Mouse (Mus musculus) adrenal gland (tissue): ENCODE data around the gene Dab2ip.

Source experiments
- intact Hi-C: fragments of 180-260 bp; cut with DNase I; formaldehyde crosslinking; loops from one replicate; pipeline ENCODE4 v1.15.1; 2025

The Dab2ip gene

DNA sequence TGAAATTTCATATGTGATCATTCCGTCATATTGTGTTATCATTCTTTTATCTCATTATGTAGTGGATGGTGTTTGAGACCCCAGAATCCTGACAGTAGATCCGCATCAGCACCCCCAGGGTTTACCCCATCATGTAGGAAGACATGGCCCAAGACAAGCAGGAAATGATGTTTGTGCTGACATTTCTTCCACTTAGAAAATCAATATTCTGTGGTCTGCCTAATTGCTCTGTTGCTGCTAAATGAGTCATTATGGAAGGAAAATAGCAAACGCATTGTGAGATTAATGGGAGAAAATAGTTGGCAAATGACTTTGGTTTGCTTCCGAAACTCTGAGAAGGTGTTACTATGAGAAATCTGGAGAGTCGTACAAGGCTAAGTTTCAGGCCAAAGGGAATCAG, 116.4 kb downstream of the Dab2ip start:
- intact Hi-C loops: no loop called here

DNA sequence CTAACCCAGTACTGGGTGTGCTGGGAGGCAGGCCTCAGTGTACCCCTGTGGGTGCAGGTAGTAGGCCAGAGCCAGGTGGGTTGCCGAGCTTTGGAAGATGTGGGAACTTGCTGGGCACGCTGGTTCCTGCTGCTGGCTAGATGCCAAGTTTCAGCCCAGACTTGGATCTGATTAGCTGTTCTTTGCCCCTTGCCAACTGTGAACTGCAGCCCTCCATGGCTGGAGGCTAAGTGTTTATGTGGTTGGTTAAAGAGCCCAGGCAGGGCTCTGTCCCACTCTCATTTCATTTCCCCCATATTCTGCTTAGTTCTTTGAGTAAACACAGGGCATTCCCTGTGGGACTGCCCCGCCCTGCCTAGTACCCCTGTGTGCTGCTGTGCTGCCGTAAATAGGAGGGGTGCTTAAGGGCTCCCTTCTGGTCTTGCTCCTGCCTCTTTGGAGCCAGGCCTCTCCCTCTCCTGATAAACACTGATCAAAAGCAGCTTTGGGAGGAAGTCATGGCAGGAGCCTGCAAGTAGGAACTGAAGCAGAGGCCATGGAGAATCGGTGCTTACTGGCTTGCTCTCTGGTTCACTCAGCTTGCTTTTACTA, 118.1 kb downstream of the Dab2ip start:
- intact Hi-C loops: no loop called here

DNA sequence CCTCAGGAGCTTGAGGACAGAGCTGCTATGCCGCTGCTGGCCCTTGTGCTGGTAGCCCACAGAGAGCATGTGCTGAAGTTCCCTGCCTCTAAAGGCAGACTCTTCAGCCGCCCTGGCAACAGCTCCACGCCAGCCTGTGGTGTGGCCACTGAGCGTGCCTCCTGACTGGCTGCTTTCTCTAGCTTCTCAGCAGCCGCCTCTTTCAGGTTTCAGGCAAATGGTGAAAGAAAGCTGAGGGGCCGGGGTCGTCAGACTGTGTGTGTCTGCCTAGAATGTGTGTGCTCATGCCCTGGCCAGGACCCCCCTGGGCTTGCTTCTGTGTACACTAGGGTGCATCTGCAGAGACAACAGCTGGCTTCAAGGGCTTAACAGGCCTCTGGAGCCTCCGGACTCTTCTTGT, 119.8 kb downstream of the Dab2ip start:
- intact Hi-C loops: no loop called here

GRCm38 (mm10) chr2:35678440-35678839, 120.4 kb downstream of the Dab2ip start:
- intact Hi-C loops: no loop called here

GRCm38 (mm10) chr2:35679812-35680672, 122.0 kb downstream of the Dab2ip start:
- intact Hi-C loops: no loop called here

GRCm38 (mm10) chr2:35680833-35681232, 122.8 kb downstream of the Dab2ip start:
- intact Hi-C loops: no loop called here

DNA sequence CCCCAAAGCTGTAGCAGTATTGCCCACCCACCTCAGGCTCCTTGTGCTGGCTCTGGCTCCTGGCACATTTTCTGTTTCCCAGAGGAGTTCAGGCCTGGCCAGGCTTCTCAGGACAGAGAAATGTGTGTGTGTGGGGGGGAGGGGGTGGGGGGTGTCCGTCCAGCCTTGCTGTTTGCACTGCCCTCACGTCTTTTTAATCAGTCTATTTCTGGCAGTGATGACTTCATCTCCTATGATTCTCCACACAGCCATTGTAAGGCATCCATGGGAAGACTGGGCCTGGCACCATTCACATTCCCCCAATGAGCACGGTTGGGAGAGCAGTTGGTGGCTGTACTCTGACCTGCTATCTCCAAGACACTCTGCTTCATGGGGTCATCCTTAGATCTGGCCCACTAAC, 125.9 kb downstream of the Dab2ip start:
- intact Hi-C loops: no loop called here

GRCm38 (mm10) chr2:35684735-35685312, 126.8 kb downstream of the Dab2ip start:
- intact Hi-C loops: no loop called here

DNA sequence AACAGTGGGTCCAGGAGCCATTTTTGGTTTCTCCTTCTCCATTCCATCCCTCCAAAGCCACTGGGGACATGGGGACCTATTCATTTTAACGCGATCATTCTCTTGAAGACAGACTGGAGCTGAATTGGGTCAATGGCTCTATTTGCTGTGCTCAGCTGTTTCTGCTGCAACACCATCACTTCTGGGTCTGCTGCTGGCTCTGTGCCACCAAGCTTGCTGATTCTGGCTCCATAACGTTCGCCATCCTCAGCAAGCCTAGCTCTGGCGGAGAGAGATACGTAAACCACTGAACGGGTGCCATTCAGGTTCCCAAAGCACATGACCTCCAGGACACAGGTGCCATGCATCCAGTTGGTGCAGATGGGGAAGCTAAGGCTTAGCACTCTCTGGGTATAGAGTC, 128.0 kb downstream of the Dab2ip start:
- intact Hi-C loops: no loop called here

GRCm38 (mm10) chr2:35687557-35688070, 129.5 kb downstream of the Dab2ip start:
- intact Hi-C loops: no loop called here

- intact Hi-C loops: no loop called here
Observed at GRCm38 (mm10) chr2:35688121-35688520, 130.1 kb downstream of the Dab2ip start.

DNA sequence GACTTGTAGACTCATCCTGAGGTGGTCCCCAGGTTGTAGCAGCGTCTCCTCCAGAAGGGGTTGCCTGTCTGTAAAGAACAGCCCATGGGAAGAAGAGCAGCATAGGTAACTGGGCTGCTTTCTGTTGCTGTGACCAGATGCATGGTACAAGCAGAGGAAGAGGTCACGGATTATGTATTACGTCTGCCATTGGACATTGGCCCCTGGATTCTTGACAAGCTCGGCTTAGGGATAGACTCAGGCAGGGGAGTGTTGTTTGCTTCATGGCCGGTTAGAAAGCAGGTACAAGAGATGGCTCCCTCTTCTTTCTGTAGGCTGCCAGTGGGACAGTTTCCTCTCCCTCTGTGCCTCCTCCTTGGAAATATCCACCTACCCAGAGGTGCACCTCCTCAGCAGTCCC, 130.5 kb downstream of the Dab2ip start:
- intact Hi-C loops: no loop called here

DNA sequence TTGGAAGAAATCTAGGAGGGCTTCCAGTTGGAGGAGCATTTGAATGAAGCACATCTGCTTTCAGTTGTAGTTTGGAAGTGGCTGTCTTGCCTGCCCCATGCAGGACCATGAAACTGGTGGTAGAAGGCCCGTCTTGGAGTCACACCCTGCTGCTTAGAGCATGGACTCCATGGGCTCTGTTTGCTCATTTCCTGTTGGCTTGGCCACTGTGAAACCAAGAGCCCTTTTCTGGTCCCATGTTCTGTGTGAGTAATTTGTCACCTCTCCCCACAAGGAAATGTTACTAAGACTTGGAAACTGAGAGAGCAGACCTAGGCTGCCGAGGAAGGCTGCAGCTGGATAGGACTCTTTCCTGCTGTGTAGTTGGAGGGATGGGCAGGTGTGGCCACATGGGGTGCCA, 131.8 kb downstream of the Dab2ip start:
- intact Hi-C loops: no loop called here

DNA sequence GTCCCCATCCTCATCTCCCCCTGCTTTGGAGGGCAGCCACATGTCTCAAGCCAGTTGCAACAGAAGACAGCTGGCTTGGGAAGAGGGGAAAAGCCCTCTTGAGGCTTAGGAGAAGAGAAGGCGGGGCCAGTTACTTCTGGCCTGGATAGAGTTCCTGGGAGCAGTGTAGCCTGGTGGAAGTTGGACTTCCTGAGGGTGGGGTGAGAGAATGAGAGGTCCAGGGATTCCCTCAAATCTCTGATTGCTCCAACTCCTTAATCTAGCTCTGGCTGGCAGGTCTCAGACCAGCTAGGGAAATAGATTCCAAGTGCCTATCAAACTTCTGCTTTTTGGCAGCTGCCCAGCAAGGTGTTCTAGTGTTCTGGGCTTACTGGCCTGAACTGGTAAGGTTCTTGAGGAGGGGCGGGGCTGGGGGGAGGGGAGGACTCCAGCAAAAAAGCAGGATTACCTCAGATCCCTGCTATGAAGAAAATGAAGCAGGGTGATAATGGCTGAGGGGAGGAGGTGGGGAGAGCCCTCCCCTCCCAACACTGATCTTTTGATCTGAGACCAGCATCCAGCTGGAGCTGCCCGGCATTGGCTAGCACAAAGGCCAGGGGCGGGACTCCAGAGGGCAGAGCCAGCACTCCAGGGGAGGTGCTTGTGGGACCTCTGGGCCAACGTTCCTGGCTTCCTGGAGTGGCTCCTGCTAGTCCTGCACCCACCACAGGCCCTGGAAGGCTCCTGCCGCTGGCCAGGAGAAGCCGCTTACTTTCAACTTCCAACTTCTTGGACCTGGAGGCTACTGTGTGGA, 133.4 kb downstream of the Dab2ip start:
- intact Hi-C loops: no loop called here

GRCm38 (mm10) chr2:35692272-35692900, 134.3 kb downstream of the Dab2ip start:
- intact Hi-C loops: no loop called here

- intact Hi-C loops: no loop called here
Observed at GRCm38 (mm10) chr2:35693037-35693436, 135.0 kb downstream of the Dab2ip start.

DNA sequence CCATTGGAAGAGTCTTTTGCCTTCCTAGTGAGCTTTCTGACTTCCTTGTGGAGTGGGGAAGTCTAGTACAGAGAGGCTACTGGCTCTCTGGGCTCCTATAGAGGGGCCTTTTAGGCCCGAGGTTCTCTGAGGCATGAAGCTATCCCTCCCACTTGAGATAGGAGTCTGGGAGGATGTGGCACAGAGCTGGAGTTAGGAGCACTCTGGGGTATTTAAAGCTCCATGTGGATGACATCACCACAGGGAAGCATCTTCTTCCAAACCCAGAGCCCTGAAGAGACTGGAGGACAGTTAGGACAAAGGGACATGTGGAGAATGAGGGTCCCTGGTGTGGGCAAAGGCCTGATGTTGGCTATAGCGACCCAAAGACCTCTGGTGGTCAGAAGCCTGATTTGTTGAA, 136.0 kb downstream of the Dab2ip start:
- intact Hi-C loops: no loop called here

DNA sequence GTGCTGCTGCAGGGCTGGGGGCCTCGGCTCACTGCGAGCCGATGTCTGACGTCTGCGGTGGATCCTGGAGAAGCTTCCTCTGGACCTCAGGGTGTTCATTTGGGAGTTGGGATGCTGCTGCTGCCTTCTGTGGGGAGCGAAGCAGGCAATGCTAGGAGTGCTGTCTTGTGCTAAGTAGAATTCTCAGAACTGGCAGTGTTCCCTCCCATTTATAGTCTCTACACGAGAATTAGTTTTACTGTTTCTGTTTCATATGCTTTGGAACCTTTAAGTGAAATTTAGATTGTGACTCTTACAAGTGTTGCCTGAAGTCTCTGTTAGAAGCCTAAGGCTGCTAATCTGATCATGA, 138.1 kb downstream of the Dab2ip start:
- intact Hi-C loops: no loop called here

DNA sequence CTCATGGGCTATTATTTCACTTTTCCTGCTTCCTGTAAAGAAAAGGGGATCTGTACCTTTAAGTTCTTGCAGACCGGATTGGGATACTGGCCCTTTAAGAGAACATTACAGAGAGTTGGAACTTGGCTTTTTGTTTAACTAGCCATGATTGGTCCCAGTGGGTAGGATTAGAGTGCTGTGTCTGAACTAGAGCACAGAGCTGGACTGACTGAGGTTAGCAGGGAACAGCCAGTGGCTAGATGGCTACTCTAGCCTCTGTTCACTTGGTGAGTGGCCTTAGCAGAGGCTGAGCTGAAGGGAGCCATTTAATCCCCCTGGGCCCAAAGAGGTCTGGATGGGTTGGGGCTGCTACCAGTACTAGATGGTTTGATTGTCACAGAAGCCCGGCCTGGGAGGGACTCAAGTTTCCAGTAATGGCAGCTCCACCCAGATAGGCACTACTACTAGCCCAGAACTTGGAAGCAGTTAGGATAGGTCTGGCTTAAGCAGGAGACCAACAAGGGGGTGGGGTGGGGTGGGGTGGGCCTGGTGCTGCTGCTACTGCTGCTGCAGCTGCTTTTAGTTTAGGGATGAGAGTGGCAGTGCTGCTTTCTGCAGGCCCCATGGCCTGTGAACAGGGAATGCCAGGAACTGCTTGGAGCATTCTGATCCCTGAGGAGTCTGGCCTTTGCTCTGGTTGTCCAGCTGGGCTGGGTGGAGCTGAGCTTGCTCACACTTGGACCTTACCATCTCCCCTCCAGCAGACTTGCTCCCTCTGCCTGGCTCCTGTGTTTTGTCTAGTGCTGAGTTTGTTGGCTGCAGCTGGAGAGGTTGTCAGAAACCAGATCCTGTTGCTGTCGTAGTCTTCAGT, 138.7 kb downstream of the Dab2ip start:
- intact Hi-C loops: no loop called here

DNA sequence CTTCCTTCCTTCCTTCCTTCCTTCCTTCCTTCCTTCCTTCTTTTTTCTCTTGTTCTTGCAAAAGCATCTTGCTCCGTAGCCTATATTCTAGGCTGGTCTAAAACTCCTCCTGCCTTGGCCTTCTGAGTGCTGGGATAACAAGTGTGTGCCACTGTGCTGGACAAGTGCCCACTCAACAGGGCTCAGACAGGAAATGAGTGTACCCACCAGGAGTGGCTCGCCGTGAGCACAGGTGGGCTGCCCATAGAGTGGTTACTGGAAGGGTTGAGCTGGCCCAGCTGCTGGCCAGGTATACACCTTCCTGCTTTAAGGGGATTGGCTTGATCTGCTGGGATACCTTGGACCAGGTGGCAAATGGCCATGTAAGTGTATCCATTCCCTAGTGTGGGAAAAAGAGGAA, 139.7 kb downstream of the Dab2ip start:
- intact Hi-C loops: no loop called here
